Mouse (Mus musculus) MEL (cell line): ENCODE measurements around the gene Tesk2. TPM values are rescaled to one million over a fixed set of nuclear protein-coding genes. Genes with fewer than 3 reads are reported as not detected.

Experiments
- DNase-seq: peaks from one replicate; pipeline ENCODE4 v3.0.0; 2011; ENCODE audit warnings: low read depth, low spot score
- H3K27ac ChIP-seq: 2 replicates; pipeline ENCODE4 v1.5.1; 2012; ENCODE audit warnings: low read depth, mild to moderate bottlenecking, control low read depth, low read length, moderate library complexity; ENCODE audit not compliant: control insufficient read depth
- H3K27me3 ChIP-seq, 2 experiments: fragments of 150-350 bp in 1 of 2; sonication (generic) in 1 of 2; 2 replicates each; pipeline ENCODE4 v1.6.1; 2012; ENCODE audit warnings: low read length in 2 of 2, mild to moderate bottlenecking in 2 of 2, improper control_type of control experiment in 1 of 2, moderate library complexity in 1 of 2; ENCODE audit not compliant: insufficient read depth in 2 of 2, control insufficient read depth in 1 of 2
- H3K36me3 ChIP-seq, 2 experiments: 2 replicates each; pipeline ENCODE4 v1.6.1; 2012 to 2014; ENCODE audit warnings: low read length in 2 of 2, improper control_type of control experiment in 1 of 2, inconsistent platforms in 1 of 2, mild to moderate bottlenecking in 1 of 2; ENCODE audit not compliant: insufficient read depth in 2 of 2, control insufficient read depth in 1 of 2
- H3K4me1 ChIP-seq, 2 experiments: fragments of 150-350 bp in 1 of 2; sonication (generic) in 1 of 2; 2 replicates each; pipeline ENCODE4 v1.6.1; 2012; ENCODE audit warnings: low read length in 2 of 2, improper control_type of control experiment in 1 of 2, mild to moderate bottlenecking in 1 of 2; ENCODE audit not compliant: insufficient read depth in 2 of 2, control insufficient read depth in 1 of 2
- H3K4me3 ChIP-seq, 2 experiments: fragments of 150-350 bp in 1 of 2; sonication (generic) in 1 of 2; 2 replicates each; pipeline ENCODE4 v1.5.1; 2012; ENCODE audit warnings: low read depth in 2 of 2, low read length in 2 of 2, mild to moderate bottlenecking in 2 of 2, moderate library complexity in 2 of 2, control low read depth in 1 of 2, improper control_type of control experiment in 1 of 2; ENCODE audit not compliant: control insufficient read depth in 1 of 2, insufficient read depth in 1 of 2
- H3K79me2 ChIP-seq: 2 replicates; pipeline ENCODE4 v1.6.1; 2012; ENCODE audit warnings: mild to moderate bottlenecking, low read length, moderate library complexity; ENCODE audit not compliant: control insufficient read depth, poor library complexity, insufficient read depth
- H3K9ac ChIP-seq: 2 replicates; pipeline ENCODE4 v1.6.1; 2012; ENCODE audit warnings: low read depth, mild to moderate bottlenecking, control low read depth, low read length, moderate library complexity; ENCODE audit not compliant: control insufficient read depth, poor library complexity, severe bottlenecking
- H3K9me3 ChIP-seq: fragments of 150-350 bp; sonication (generic); replicated peaks from 2 replicates; pipeline ENCODE4 v1.6.1; 2012; ENCODE audit warnings: mild to moderate bottlenecking, low read length, improper control_type of control experiment, moderate library complexity; ENCODE audit not compliant: insufficient read depth
- BHLHE40 ChIP-seq: IDR thresholded peaks from 2 replicates; pipeline ENCODE4 v1.6.1; 2012; ENCODE audit warnings: low read depth, mild to moderate bottlenecking, inconsistent platforms, low read length, improper control_type of control experiment, borderline replicate concordance
- CHD1 ChIP-seq: IDR thresholded peaks from 2 replicates; pipeline ENCODE4 v1.6.1; 2012; ENCODE audit warnings: low read depth, mild to moderate bottlenecking, inconsistent platforms, low read length, improper control_type of control experiment
- CHD2 ChIP-seq: IDR thresholded peaks from 2 replicates; pipeline ENCODE4 v1.6.1; 2011; ENCODE audit warnings: low read length, improper control_type of control experiment
- CTCF ChIP-seq, 3 experiments: IDR thresholded peaks in 2 of 3; conservative IDR thresholded peaks in 1 of 3; 2 replicates each; pipeline ENCODE4 v1.5.1; 2011 to 2012; ENCODE audit warnings: low read length in 3 of 3, low read depth in 2 of 3, mild to moderate bottlenecking in 2 of 3, improper control_type of control experiment in 1 of 3, inconsistent platforms in 1 of 3, mixed read lengths in 1 of 3, moderate library complexity in 1 of 3; ENCODE audit not compliant: control insufficient read depth in 1 of 3, insufficient read depth in 1 of 3, poor library complexity in 1 of 3, severe bottlenecking in 1 of 3
- E2F4 ChIP-seq: IDR thresholded peaks from 2 replicates; pipeline ENCODE4 v1.6.1; 2011; ENCODE audit warnings: low read depth, low read length, improper control_type of control experiment, borderline replicate concordance
- ELF1 ChIP-seq: IDR thresholded peaks from 2 replicates; pipeline ENCODE4 v1.6.1; 2014; ENCODE audit warnings: low read depth, mild to moderate bottlenecking, inconsistent platforms, low read length, improper control_type of control experiment, moderate library complexity
- EP300 ChIP-seq, 2 experiments: IDR thresholded peaks; 2 replicates each; pipeline ENCODE4 v1.6.1; 2011; ENCODE audit warnings: improper control_type of control experiment in 2 of 2, low read length in 2 of 2, low read depth in 1 of 2, mild to moderate bottlenecking in 1 of 2
- ETS1 ChIP-seq: IDR thresholded peaks from 2 replicates; pipeline ENCODE4 v1.6.1; 2012; ENCODE audit warnings: low read depth, mild to moderate bottlenecking, inconsistent platforms, low read length, improper control_type of control experiment, moderate library complexity
- GABPA ChIP-seq: IDR thresholded peaks from 2 replicates; pipeline ENCODE4 v1.6.1; 2012; ENCODE audit warnings: low read depth, mild to moderate bottlenecking, inconsistent platforms, low read length, improper control_type of control experiment, moderate library complexity
- GATA1 ChIP-seq: IDR thresholded peaks from 2 replicates; pipeline ENCODE4 v1.6.1; 2011; ENCODE audit warnings: low read depth, low read length, improper control_type of control experiment
- HCFC1 ChIP-seq: IDR thresholded peaks from 2 replicates; pipeline ENCODE4 v1.6.1; 2012; ENCODE audit warnings: low read depth, mild to moderate bottlenecking, inconsistent platforms, low read length, improper control_type of control experiment, moderate library complexity
- JUND ChIP-seq: IDR thresholded peaks from 2 replicates; pipeline ENCODE4 v1.6.1; 2011; ENCODE audit warnings: low read depth, mild to moderate bottlenecking, improper control_type of control experiment, low read length
- KAT2A ChIP-seq: conservative IDR thresholded peaks from 2 replicates; pipeline ENCODE4 v1.6.1; 2012; ENCODE audit warnings: low read depth, low read length, improper control_type of control experiment, inconsistent platforms
- MAFK ChIP-seq: IDR thresholded peaks from 2 replicates; pipeline ENCODE4 v1.6.1; 2011; ENCODE audit warnings: low read depth, mild to moderate bottlenecking, low read length, improper control_type of control experiment, borderline replicate concordance
- MAX ChIP-seq: IDR thresholded peaks from 2 replicates; pipeline ENCODE4 v1.6.1; 2011; ENCODE audit warnings: low read length, improper control_type of control experiment
- MAZ ChIP-seq: IDR thresholded peaks from 2 replicates; pipeline ENCODE4 v1.6.1; 2012; ENCODE audit warnings: low read depth, mild to moderate bottlenecking, inconsistent platforms, low read length, improper control_type of control experiment
- MEF2A ChIP-seq: IDR thresholded peaks from 2 replicates; pipeline ENCODE4 v1.6.1; 2014; ENCODE audit warnings: low read depth, mild to moderate bottlenecking, inconsistent platforms, low read length, improper control_type of control experiment; ENCODE audit not compliant: poor library complexity, insufficient replicate concordance, severe bottlenecking; ENCODE audit errors: extremely low read depth
- MXI1 ChIP-seq: IDR thresholded peaks from 2 replicates; pipeline ENCODE4 v1.6.1; 2011; ENCODE audit warnings: mild to moderate bottlenecking, low read depth, low read length, improper control_type of control experiment
- MYB ChIP-seq: IDR thresholded peaks from 2 replicates; pipeline ENCODE4 v1.6.1; 2011; ENCODE audit warnings: mild to moderate bottlenecking, low read depth, low read length, improper control_type of control experiment
- MYC ChIP-seq: IDR thresholded peaks from 2 replicates; pipeline ENCODE4 v1.6.1; 2011; ENCODE audit warnings: low read depth, mild to moderate bottlenecking, low read length, improper control_type of control experiment, moderate library complexity
- NELFE ChIP-seq: IDR thresholded peaks from 2 replicates; pipeline ENCODE4 v1.6.1; 2011; ENCODE audit warnings: low read depth, low read length, improper control_type of control experiment
- NRF1 ChIP-seq: IDR thresholded peaks from 2 replicates; pipeline ENCODE4 v1.6.1; 2014; ENCODE audit warnings: low read depth, mild to moderate bottlenecking, inconsistent platforms, low read length, improper control_type of control experiment, moderate library complexity; ENCODE audit not compliant: poor library complexity, insufficient read depth, severe bottlenecking
- POLR2A ChIP-seq, 2 experiments: IDR thresholded peaks; 2 replicates each; pipeline ENCODE4 v1.6.1; 2011 to 2012; ENCODE audit warnings: low read length in 2 of 2, mild to moderate bottlenecking in 2 of 2, control low read depth in 1 of 2, improper control_type of control experiment in 1 of 2, low read depth in 1 of 2, moderate library complexity in 1 of 2; ENCODE audit not compliant: control insufficient read depth in 1 of 2, insufficient read depth in 1 of 2, poor library complexity in 1 of 2
- POLR2AphosphoS2 ChIP-seq: IDR thresholded peaks from 2 replicates; pipeline ENCODE4 v1.6.1; 2011; ENCODE audit warnings: low read length, improper control_type of control experiment
- RAD21 ChIP-seq: IDR thresholded peaks from 2 replicates; pipeline ENCODE4 v1.6.1; 2011; ENCODE audit warnings: mild to moderate bottlenecking, low read depth, low read length, improper control_type of control experiment
- RCOR1 ChIP-seq: IDR thresholded peaks from 2 replicates; pipeline ENCODE4 v1.6.1; 2012; ENCODE audit warnings: low read depth, mild to moderate bottlenecking, inconsistent platforms, low read length, improper control_type of control experiment
- SIN3A ChIP-seq: IDR thresholded peaks from 2 replicates; pipeline ENCODE4 v1.6.1; 2012; ENCODE audit warnings: low read length, improper control_type of control experiment, inconsistent platforms
- SMC3 ChIP-seq: IDR thresholded peaks from 2 replicates; pipeline ENCODE4 v1.6.1; 2011; ENCODE audit warnings: low read depth, low read length, improper control_type of control experiment
- TAL1 ChIP-seq: IDR thresholded peaks from 2 replicates; pipeline ENCODE4 v1.6.1; 2012; ENCODE audit warnings: mild to moderate bottlenecking, inconsistent platforms, low read length, moderate library complexity, mixed read lengths
- TBP ChIP-seq: IDR thresholded peaks from 2 replicates; pipeline ENCODE4 v1.8.0; 2011; ENCODE audit warnings: low read depth, low read length, improper control_type of control experiment
- TCF12 ChIP-seq: IDR thresholded peaks from 2 replicates; pipeline ENCODE4 v1.6.1; 2014; ENCODE audit warnings: low read depth, mild to moderate bottlenecking, inconsistent platforms, low read length, improper control_type of control experiment, moderate library complexity
- UBTF ChIP-seq: IDR thresholded peaks from 2 replicates; pipeline ENCODE4 v1.6.1; 2012; ENCODE audit warnings: low read depth, mild to moderate bottlenecking, inconsistent platforms, low read length, improper control_type of control experiment, moderate library complexity, borderline replicate concordance; ENCODE audit not compliant: insufficient read depth
- USF1 ChIP-seq: IDR thresholded peaks from 2 replicates; pipeline ENCODE4 v1.6.1; 2014; ENCODE audit warnings: low read depth, mild to moderate bottlenecking, inconsistent platforms, low read length, improper control_type of control experiment, moderate library complexity
- USF2 ChIP-seq, 2 experiments: IDR thresholded peaks; 2 replicates each; pipeline ENCODE4 v1.6.1; 2011 to 2012; ENCODE audit warnings: improper control_type of control experiment in 2 of 2, low read length in 2 of 2, borderline replicate concordance in 1 of 2, inconsistent platforms in 1 of 2, low read depth in 1 of 2, mild to moderate bottlenecking in 1 of 2; ENCODE audit not compliant: insufficient read depth in 1 of 2
- ZC3H11A ChIP-seq: IDR thresholded peaks from 2 replicates; pipeline ENCODE4 v1.6.1; 2012; ENCODE audit warnings: low read depth, mild to moderate bottlenecking, inconsistent platforms, low read length, improper control_type of control experiment
- ZKSCAN1 ChIP-seq: IDR thresholded peaks from 2 replicates; pipeline ENCODE4 v1.6.1; 2012; ENCODE audit warnings: low read depth, mild to moderate bottlenecking, inconsistent platforms, low read length, improper control_type of control experiment, moderate library complexity
- ZMIZ1 ChIP-seq: IDR thresholded peaks from 2 replicates; pipeline ENCODE4 v1.6.1; 2012; ENCODE audit warnings: low read depth, mild to moderate bottlenecking, inconsistent platforms, low read length, improper control_type of control experiment, moderate library complexity
- ZNF384 ChIP-seq: IDR thresholded peaks from 2 replicates; pipeline ENCODE4 v1.6.1; 2012; ENCODE audit warnings: low read depth, mild to moderate bottlenecking, inconsistent platforms, low read length, improper control_type of control experiment
- polyA plus RNA-seq, 2 experiments: library from polyadenylated mRNA; stranded (reverse) in 1 of 2; unstranded in 1 of 2; fragments of >175 nt in 1 of 2; fragments of >200 nt in 1 of 2; gene quantifications; 2 replicates each; pipeline versions ENCODE4 v1.2.1 to v1.2.4; 2012; ENCODE audit warnings: low replicate concordance in 2 of 2, low read depth in 1 of 2; ENCODE audit not compliant: insufficient read length in 2 of 2, insufficient read depth in 1 of 2, missing spikeins in 1 of 2
- total RNA-seq: library from RNA; depleted of rRNA; stranded (reverse); fragments of 300-350 nt; gene quantifications from 2 replicates; pipeline ENCODE4 v1.2.3, GENCODE M21; 2012

Gene Tesk2
- total and polyA plus RNA-seq, 3 experiments, result 2.3 to 3.3 TPM; not detected in 1

DNA sequence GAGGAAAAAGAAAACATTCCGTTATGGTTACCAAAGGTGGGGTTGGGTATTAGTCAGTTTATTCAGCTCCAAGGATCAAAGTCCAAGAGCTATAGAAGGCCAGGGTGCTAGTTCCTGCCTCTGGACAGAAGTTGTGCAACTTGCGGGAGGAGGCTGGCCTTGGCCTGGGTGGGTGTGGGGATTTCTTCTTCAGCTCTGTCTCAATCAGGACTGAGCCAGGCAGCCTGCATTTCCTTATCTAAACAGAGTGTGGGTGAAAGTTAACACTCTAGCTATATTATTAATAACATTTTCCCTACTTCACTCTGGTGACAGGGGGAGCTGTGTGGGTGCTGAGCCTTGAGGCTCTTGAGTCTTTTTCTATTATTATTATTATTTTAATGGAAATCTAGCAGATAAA, 48.0 kb upstream of the Tesk2 start:
- H3K36me3 ChIP-seq, result peaks cover 0 to 15% of the 10 kb centered on the region in 2 experiments; a peak in 2 of 4 replicates
- H3K9ac ChIP-seq, result no peak overlapping the region
- H3K9me3 ChIP-seq, result no peaks in the 10 kb centered on the region
- peak; percentile 75 for DNase-seq
- H3K79me2 ChIP-seq, result no peaks in the 10 kb centered on the region
- H3K27ac ChIP-seq, result no peak overlapping the region; the same call in 1 of the 2 replicates
- peaks cover 9 to 14% of the 10 kb centered on the region in 2 experiments; a peak in 3 of 4 replicates for H3K4me1 ChIP-seq
- no peak overlapping the region for H3K4me3 ChIP-seq
- no peaks in the 10 kb centered on the region; a peak in 1 of 4 replicates for H3K27me3 ChIP-seq
- TF ChIP-seq MEF2A (no peak), MAFK (no peak), TBP (0 out of 2 replicates have a peak, but pooled peaks have one; percentile 12), POLR2AphosphoS2 (no peak), SMC3 (no peak), GATA1 (peak; percentile 86), ZKSCAN1 (no peak), ZC3H11A (no peak), ZNF384 (no peak), TCF12 (peak; percentile 76), POLR2A (IDR thresholded peaks at IDR 0.05; ENCODE audit: control insufficient read depth in 1 of 2, insufficient read depth in 1 of 2, low read depth in 1 of 2, low read length in 2 of 2, poor library complexity in 1 of 2) (no peak), KAT2A (no peak), USF1 (no peak), ETS1 (peak; percentile 33; the same call in 1 of the 2 replicates), JUND (no peak), CHD1 (no peak), BHLHE40 (no peak), EP300 (IDR thresholded peaks at IDR 0.05; ENCODE audit: low read depth in 1 of 2, low read length in 2 of 2) (peak; percentile 76 to 83), MAX (no peak), NRF1 (no peak), ELF1 (no peak), USF2 (IDR thresholded peaks at IDR 0.05; ENCODE audit: borderline replicate concordance in 1 of 2, insufficient read depth in 1 of 2, low read depth in 1 of 2, low read length in 2 of 2) (no peak), E2F4 (no peak), MYC (no peak), RCOR1 (peak; percentile 67; the same call in 1 of the 2 replicates), MAZ (no peak), RAD21 (no peak), CHD2 (no peak), UBTF (no peak), SIN3A (peak; percentile 53; the same call in 1 of the 2 replicates), ZMIZ1 (no peak), NELFE (no peak), CTCF (IDR thresholded peaks at IDR 0.05 in 2 of 3, conservative IDR thresholded peaks at IDR 0.05 in 1 of 3; ENCODE audit: control insufficient read depth in 1 of 3, insufficient read depth in 1 of 3, low read depth in 2 of 3, low read length in 3 of 3, poor library complexity in 1 of 3, severe bottlenecking in 1 of 3) (peak in 1 of 3 experiments; percentile 28; a peak in 1 of 6 replicates), HCFC1 (no peak), MXI1 (no peak), MYB (no peak), GABPA (no peak), TAL1 (peak; percentile 82)
